Mouse (Mus musculus): ENCODE results near the gene Psmb3. TPM values are rescaled to one million over a fixed set of nuclear protein-coding genes. Genes with fewer than 3 reads are reported as not detected.

Gene Psmb3
- total and polyA plus RNA-seq, 3 experiments = 560 to 1,251 (median 863) TPM

DNA sequence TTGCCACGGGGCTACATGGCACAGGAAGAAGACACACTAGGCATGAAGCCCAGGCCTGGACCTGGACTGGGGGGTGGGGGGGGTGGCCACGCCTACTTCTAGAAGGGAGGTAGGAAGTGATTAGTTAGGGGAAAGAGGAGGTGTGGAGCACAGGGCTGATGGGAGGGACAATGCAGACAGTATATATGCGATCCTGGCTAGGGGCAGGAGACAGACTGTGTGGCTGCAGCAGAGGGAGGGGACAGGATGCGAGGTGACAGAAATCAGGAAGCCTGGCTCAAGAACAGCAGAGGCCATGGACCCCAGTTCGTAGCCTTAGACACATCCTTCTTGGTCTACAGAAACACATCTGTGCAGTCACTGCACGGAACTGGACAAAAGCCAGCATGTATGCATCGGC, 20.5 kb downstream of the Psmb3 start:
- TF ChIP-seq NRF1 (IDR thresholded peaks at IDR 0.05; ENCODE audit: low read depth, low read length) (no peak), JUN (IDR thresholded peaks at IDR 0.05; ENCODE audit: insufficient read depth, low read depth, low read length) (no peak), ZC3H11A (IDR thresholded peaks at IDR 0.05; ENCODE audit: low read depth, low read length) (no peak)
- no peak overlapping the region for H3K27ac ChIP-seq (ENCODE audit: insufficient read depth, low read depth)
- in situ Hi-C loops (cut with MboI; ENCODE audit: low pct_ligation_motif_present, low pct_unique_long_range_greater_than_20kb, low sequenced_read_pairs) = no loop called here
- no peak overlapping the region for H3K4me3 ChIP-seq (replicated peaks in 1 of 3; ENCODE audit: low read depth in 2 of 3, low read length in 2 of 3, poor library complexity in 1 of 3)
- no peak overlapping the region for H3K4me2 ChIP-seq (ENCODE audit: insufficient read depth, low read depth, poor library complexity, severe bottlenecking)
- H3K36me3 ChIP-seq (replicated peaks in 1 of 2; ENCODE audit: control insufficient read depth in 1 of 2, insufficient read depth in 1 of 2, low read length in 1 of 2) = peaks cover 84 to 93% of the 10 kb centered on the region in 2 experiments
- H3K27me3 ChIP-seq (replicated peaks) = no peaks in the 10 kb centered on the region
- no peak for DNase-seq (ENCODE audit: extremely low read depth)
- no peak overlapping the region for H3K9ac ChIP-seq (ENCODE audit: insufficient read depth, low read depth)
- peaks cover 5 to 25% of the 10 kb centered on the region in 2 experiments for H3K4me1 ChIP-seq (ENCODE audit: control insufficient read depth in 1 of 2, insufficient read depth in 2 of 2)
- no peaks in the 10 kb centered on the region for H3K79me2 ChIP-seq (replicated peaks; ENCODE audit: control insufficient read depth, extremely low read depth, insufficient read depth, poor library complexity, severe bottlenecking)
- dilution Hi-C loops (cut with MboI; ENCODE audit: extremely low pct_ligation_motif_present, extremely low pct_unique_long_range_greater_than_20kb, low sequenced_read_pairs) = no loop called here
- H3K9me3 ChIP-seq (replicated peaks; ENCODE audit: low read length) = peaks cover 16% of the 10 kb centered on the region

DNA sequence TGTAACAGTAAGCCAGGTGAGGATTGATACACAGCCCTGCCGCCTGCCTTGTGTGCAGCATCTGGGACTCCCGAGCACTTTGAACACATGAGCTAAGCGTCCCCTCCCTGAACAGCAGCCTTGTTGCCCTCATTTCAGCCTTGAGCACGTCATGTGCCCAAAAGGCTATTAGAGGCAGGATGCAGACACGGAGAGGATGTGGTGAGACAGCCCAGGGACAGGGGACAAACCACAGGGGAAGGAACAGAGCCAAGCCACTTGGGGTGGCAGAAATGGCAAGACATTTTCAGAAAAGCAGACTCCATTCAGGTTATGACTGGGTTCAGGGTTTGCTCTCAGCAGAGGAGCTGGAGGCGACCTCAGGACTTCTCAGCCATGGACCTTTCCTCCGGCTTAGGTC, 25.1 kb downstream of the Psmb3 start:
- DNase-seq (ENCODE audit: extremely low read depth) = no peak
- no peak overlapping the region for H3K9ac ChIP-seq (ENCODE audit: insufficient read depth, low read depth)
- H3K36me3 ChIP-seq (replicated peaks in 1 of 2; ENCODE audit: control insufficient read depth in 1 of 2, insufficient read depth in 1 of 2, low read length in 1 of 2) = peaks cover 71 to 94% of the 10 kb centered on the region in 2 experiments
- in situ Hi-C loops (cut with MboI; ENCODE audit: low pct_ligation_motif_present, low pct_unique_long_range_greater_than_20kb, low sequenced_read_pairs) = no loop called here
- H3K4me1 ChIP-seq (ENCODE audit: control insufficient read depth in 1 of 2, insufficient read depth in 2 of 2) = peaks cover 0 to 9% of the 10 kb centered on the region in 2 experiments; a peak in 1 of 4 replicates
- no peak overlapping the region for H3K27ac ChIP-seq (ENCODE audit: insufficient read depth, low read depth)
- H3K27me3 ChIP-seq (replicated peaks) = no peaks in the 10 kb centered on the region
- dilution Hi-C loops (cut with MboI; ENCODE audit: extremely low pct_ligation_motif_present, extremely low pct_unique_long_range_greater_than_20kb, low sequenced_read_pairs) = no loop called here
- H3K4me2 ChIP-seq (ENCODE audit: insufficient read depth, low read depth, poor library complexity, severe bottlenecking) = no peak overlapping the region
- no peak overlapping the region for H3K4me3 ChIP-seq (replicated peaks in 1 of 3; ENCODE audit: low read depth in 2 of 3, low read length in 2 of 3, poor library complexity in 1 of 3)
- no peak for TF ChIP-seq MAX (IDR thresholded peaks at IDR 0.05; ENCODE audit: low read length)
- TF ChIP-seq IRF4 (IDR thresholded peaks at IDR 0.05; ENCODE audit: low read depth, low read length) = no peak
- TF ChIP-seq MYC (IDR thresholded peaks at IDR 0.05; ENCODE audit: low read depth, low read length) = no peak
- no peak for TF ChIP-seq CHD1 (IDR thresholded peaks at IDR 0.05; ENCODE audit: low read depth, low read length)
- no peak for TF ChIP-seq ELF1 (IDR thresholded peaks at IDR 0.05; ENCODE audit: low read depth, low read length)
- TF ChIP-seq MEF2A (IDR thresholded peaks at IDR 0.05; ENCODE audit: borderline replicate concordance, low read depth, low read length) = no peak
- TF ChIP-seq EP300 (IDR thresholded peaks at IDR 0.05; ENCODE audit: low read length) = no peak
- no peak for TF ChIP-seq TBP (conservative IDR thresholded peaks at IDR 0.05; ENCODE audit: low read depth, low read length)
- TF ChIP-seq NRF1 (IDR thresholded peaks at IDR 0.05; ENCODE audit: low read depth, low read length) = no peak
- TF ChIP-seq ZNF384 (IDR thresholded peaks at IDR 0.05; ENCODE audit: low read depth, low read length) = no peak
- no peak for TF ChIP-seq ZKSCAN1 (IDR thresholded peaks at IDR 0.05; ENCODE audit: borderline replicate concordance, low read depth, low read length)
- TF ChIP-seq RAD21 (IDR thresholded peaks at IDR 0.05; ENCODE audit: low read depth, low read length) = no peak
- no peak for TF ChIP-seq USF1 (IDR thresholded peaks at IDR 0.05; ENCODE audit: low read depth, low read length)
- no peaks in the 10 kb centered on the region for H3K9me3 ChIP-seq (replicated peaks; ENCODE audit: low read length)
- H3K79me2 ChIP-seq (replicated peaks; ENCODE audit: control insufficient read depth, extremely low read depth, insufficient read depth, poor library complexity, severe bottlenecking) = no peaks in the 10 kb centered on the region

All from CH12.LX (cell line).